Mouse (Mus musculus) stomach, embryonic 16.5 days (tissue): ENCODE data around the gene Glt8d2. TPM values are rescaled to one million over a fixed set of nuclear protein-coding genes. Genes with fewer than 3 reads are reported as not detected.

ENCODE experiments used
- ATAC-seq: fragments of 200-750 bp; cut with Nextera tagmentation; 2 replicates; pipeline ENCODE4 v1.8.0; 2017; ENCODE audit warnings: moderate number of reproducible peaks, moderate TSS enrichment; ENCODE audit not compliant: insufficient read depth, low FRiP score
- H3K27ac ChIP-seq: fragments of 300-500 bp; sonication (generic); 2 replicates; pipeline ENCODE4 v1.5.1; 2014; ENCODE audit warnings: low read length
- H3K27me3 ChIP-seq: fragments of 300-500 bp; sonication (generic); 2 replicates; pipeline ENCODE4 v1.6.1; 2014; ENCODE audit warnings: low read length, control low read depth, mixed read lengths; ENCODE audit not compliant: control insufficient read depth, insufficient read depth
- H3K36me3 ChIP-seq: fragments of 300-500 bp; sonication (generic); 2 replicates; pipeline ENCODE4 v1.6.1; 2014; ENCODE audit warnings: low read length; ENCODE audit not compliant: control insufficient read depth, insufficient read depth
- H3K4me1 ChIP-seq: fragments of 300-500 bp; sonication (generic); 2 replicates; pipeline ENCODE4 v1.6.1; 2014; ENCODE audit warnings: low read length, control low read depth, mixed read lengths; ENCODE audit not compliant: control insufficient read depth, insufficient read depth
- H3K4me2 ChIP-seq: fragments of 300-500 bp; sonication (generic); 2 replicates; pipeline ENCODE4 v1.6.1; 2014; ENCODE audit warnings: low read depth, low read length, mixed read lengths
- H3K4me3 ChIP-seq: fragments of 300-500 bp; sonication (generic); replicated peaks from 2 replicates; pipeline ENCODE4 v1.5.1; 2014; ENCODE audit warnings: mild to moderate bottlenecking, low read length
- H3K9ac ChIP-seq: fragments of 300-500 bp; sonication (generic); 2 replicates; pipeline ENCODE4 v1.6.1; 2014; ENCODE audit warnings: low read length
- H3K9me3 ChIP-seq: fragments of 300-500 bp; sonication (generic); replicated peaks from 2 replicates; pipeline ENCODE4 v1.6.1; 2016; ENCODE audit warnings: low read length, control low read depth; ENCODE audit not compliant: control insufficient read depth
- WGBS: fragments of 180-500 bp; shearing (Covaris S2); extraction: QIAGEN DNeasy Blood & Tissue Kit; methylation state at CpG from one replicate; pipeline ENCODE4 v1.1.7; 2014; 5-methylcytosine and 5-hydroxymethylcytosine counted together
- polyA plus RNA-seq: library from polyadenylated mRNA; unstranded; fragments of >200 nt; fragmentation: Nextera tagmentation; extraction: Ambion mirVana; gene quantifications from 2 replicates; pipeline ENCODE4 v1.2.1, GENCODE M21; 2015

The Glt8d2 gene
- polyA plus RNA-seq, 1 experiment from 2014 or later: 9.1 TPM

DNA sequence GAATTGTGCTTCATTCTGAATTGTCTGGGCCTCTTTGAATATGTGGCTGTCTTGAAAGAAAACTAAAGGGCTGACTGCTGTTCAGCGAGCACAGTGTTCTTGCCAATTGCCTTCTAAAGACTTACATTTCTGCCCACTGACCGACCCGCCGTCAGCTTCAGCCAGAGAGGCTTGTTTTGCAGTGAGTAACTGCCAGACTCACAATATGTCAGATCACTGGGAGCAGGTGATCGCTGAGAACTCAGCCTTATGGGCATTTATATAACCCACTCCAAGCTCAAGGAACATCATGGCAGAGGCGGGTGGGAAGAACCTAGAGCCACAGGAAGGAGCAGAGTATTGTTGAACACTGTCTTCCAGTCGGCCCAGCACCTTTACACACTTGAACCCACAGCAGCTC, 8.8 kb downstream of the Glt8d2 start:
- 84% methylated on average over 7 of the region's 7 CpGs for WGBS
- H3K4me2 ChIP-seq: no peak overlapping the region
- H3K27ac ChIP-seq: no peak overlapping the region
- no peaks in the 10 kb centered on the region for H3K36me3 ChIP-seq
- H3K4me1 ChIP-seq: no peaks in the 10 kb centered on the region
- H3K4me3 ChIP-seq: no peak overlapping the region
- no peaks in the 10 kb centered on the region for H3K9me3 ChIP-seq
- ATAC-seq: no peak
- no peak overlapping the region for H3K9ac ChIP-seq
- no peaks in the 10 kb centered on the region for H3K27me3 ChIP-seq

DNA sequence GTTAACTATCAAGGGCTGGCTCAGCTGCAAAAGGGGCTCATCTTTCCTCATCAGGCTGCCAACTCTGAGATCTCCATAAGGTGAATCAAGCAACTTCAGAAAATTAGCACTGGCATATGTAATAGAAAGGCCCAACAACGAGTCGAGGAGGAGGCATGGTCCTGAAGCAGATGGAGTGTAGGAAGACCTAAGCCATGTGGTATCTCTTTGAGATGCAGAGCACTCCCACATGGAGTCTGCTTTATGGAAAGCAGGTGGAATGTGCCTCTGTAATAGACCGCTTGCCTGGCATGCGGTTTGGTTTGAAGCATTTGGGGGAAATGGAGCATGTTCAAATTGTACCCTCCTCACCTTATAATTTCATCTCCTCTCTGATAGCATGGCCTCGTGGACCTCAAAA, 9.7 kb downstream of the Glt8d2 start:
- H3K9ac ChIP-seq: no peak overlapping the region
- WGBS: 86% methylated on average over 5 of the region's 5 CpGs
- no peaks in the 10 kb centered on the region for H3K27me3 ChIP-seq
- no peaks in the 10 kb centered on the region for H3K9me3 ChIP-seq
- H3K4me3 ChIP-seq: no peak overlapping the region
- H3K4me1 ChIP-seq: no peaks in the 10 kb centered on the region
- no peak overlapping the region for H3K27ac ChIP-seq
- H3K36me3 ChIP-seq: no peaks in the 10 kb centered on the region
- ATAC-seq: no peak
- no peak overlapping the region for H3K4me2 ChIP-seq

DNA sequence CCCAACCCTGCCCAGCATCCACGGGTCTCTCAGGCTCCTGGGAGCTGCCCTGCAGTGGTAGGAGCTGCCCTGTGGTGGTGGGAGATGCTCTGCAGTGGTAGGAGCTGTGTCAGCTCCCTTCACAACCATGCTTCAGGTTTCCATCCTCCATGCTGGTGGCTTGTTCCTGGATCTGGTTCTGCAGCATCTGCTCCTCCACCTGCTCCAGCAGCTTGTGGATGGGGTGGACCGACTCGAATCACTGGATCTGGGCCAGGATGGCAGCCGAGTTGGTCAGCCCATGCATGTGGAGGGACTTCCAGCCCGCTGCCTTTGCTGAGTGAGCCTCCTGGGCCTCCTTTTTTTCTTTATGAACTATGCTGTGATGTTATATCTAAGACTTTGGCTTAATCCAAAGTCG, 13.5 kb downstream of the Glt8d2 start:
- Histone ChIP-seq H3K27ac (no peak overlapping the region), H3K4me1 (no peaks in the 10 kb centered on the region), H3K9me3 (no peaks in the 10 kb centered on the region), H3K9ac (no peak overlapping the region), H3K36me3 (no peaks in the 10 kb centered on the region), H3K27me3 (no peaks in the 10 kb centered on the region), H3K4me3 (no peak overlapping the region), H3K4me2 (no peak overlapping the region)
- WGBS: 82% methylated on average over 6 of the region's 6 CpGs
- ATAC-seq: no peak

DNA sequence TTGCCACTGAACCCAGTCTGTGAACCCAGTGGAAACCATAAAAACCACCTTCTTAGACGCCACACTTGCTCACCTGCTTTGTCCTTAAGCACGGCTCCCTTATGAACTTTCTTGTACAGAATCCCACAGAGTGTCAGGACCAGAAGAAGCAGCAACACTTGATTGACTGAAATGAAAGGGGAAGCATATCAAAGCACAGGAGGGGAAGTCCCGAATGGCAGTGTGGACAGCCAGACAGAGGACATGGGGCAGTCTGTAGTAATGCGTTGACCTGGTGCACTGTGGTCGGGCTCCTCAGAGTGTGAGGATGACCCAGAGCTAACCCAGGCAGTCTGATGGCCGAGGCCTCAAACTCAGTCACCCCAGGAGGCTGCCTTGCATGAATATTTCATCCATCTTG, 20.2 kb downstream of the Glt8d2 start:
- Histone ChIP-seq H3K9ac (no peak overlapping the region), H3K4me1 (no peaks in the 10 kb centered on the region), H3K27ac (no peak overlapping the region), H3K9me3 (no peaks in the 10 kb centered on the region), H3K4me2 (no peak overlapping the region), H3K27me3 (no peaks in the 10 kb centered on the region), H3K4me3 (no peak overlapping the region), H3K36me3 (no peaks in the 10 kb centered on the region)
- 75% methylated on average over 6 of the region's 6 CpGs for WGBS
- ATAC-seq: no peak

DNA sequence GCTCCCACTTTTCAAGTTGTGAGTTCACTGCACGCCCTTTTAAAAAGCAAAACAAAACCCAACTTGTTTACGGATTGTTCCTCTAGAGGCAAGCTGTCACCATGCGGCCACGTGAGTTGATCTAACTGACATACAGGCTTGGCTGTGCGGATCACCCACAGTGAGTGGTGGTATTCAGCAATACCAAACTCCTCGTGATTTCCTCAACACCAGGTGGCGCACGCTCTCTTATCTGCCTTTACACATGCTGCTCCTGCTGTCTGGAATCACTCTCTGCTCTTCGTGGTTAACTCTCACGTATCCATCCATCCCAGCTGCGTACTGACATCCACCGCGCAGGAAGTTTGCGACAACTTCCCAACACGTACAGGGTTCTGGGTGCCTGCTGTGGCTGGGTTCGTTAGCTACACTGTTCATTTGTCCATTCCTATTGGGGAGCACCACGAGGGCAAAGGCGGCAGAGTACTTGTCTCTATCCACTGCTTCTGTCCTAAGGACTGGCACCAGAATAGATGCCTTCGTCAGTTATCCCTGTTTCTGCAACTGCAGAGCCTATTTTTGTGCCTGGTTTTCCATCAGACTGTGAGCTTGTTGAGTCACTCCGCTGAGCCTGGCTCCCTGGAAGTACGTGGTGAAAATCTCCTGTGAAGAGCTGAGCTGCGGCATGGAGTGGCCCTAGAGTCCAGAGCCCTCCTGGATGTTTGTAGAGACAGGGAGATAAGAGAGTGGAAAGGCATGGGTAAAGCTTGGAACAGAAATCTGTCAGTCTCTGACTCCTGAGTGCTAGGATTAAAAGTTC, 23.8 kb downstream of the Glt8d2 start:
- Histone ChIP-seq H3K4me3 (0 out of 2 replicates have a peak overlapping the region, but pooled peaks have one; percentile 12), H3K4me2 (peak overlapping the region; percentile 47), H3K27me3 (no peaks in the 10 kb centered on the region), H3K4me1 (no peaks in the 10 kb centered on the region), H3K36me3 (no peaks in the 10 kb centered on the region), H3K9ac (peak overlapping the region; percentile 49), H3K9me3 (no peaks in the 10 kb centered on the region), H3K27ac (no peak overlapping the region)
- peak; percentile 80 for ATAC-seq
- WGBS: 20% methylated on average over 22 of the region's 22 CpGs

DNA sequence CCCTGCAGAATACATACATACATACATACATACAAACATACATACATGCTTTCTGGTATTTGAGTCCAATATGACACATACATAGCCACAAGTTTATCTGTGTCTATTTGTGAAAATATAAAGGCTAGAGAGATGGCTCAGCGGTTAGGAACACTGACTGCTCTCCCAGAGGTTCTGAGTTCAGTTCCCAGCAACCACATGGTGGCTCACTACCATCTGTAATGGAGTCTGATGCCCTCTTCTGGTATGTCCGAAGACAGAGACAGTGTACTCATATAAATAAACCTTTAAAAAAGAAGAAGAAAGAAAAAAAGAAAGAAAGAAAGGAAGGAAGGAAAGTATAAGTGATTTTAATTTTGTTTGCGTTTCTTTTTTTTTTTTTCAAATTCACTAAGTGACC, 24.5 kb downstream of the Glt8d2 start:
- H3K27ac ChIP-seq: no peak overlapping the region
- H3K4me1 ChIP-seq: no peaks in the 10 kb centered on the region
- no peak for ATAC-seq
- H3K4me3 ChIP-seq: no peak overlapping the region
- H3K4me2 ChIP-seq: no peak overlapping the region
- WGBS: 61% methylated on average over 3 of the region's 3 CpGs
- H3K9ac ChIP-seq: no peak overlapping the region
- no peaks in the 10 kb centered on the region for H3K36me3 ChIP-seq
- no peaks in the 10 kb centered on the region for H3K27me3 ChIP-seq
- H3K9me3 ChIP-seq: no peaks in the 10 kb centered on the region

DNA sequence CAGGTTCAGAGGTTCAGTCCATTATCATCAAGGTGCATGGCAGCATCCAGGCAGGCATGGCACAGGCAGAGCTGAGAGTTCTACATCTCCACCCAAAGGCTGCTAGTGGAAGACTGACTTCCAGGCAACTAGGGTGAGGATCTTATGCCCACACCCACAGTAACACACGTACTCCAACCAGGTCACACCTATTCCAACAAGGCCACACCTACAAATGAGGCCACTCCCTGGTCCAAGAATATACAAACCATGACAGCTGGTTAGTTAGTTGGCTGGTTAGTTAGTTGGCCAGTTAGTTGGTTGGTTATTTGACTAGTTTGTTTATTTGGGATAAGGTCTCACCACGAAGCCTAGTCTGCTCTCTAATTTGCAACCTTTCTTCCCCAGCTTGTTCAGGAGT, 27.2 kb downstream of the Glt8d2 start:
- Histone ChIP-seq H3K4me2 (no peak overlapping the region), H3K27me3 (no peaks in the 10 kb centered on the region), H3K9ac (no peak overlapping the region), H3K9me3 (no peaks in the 10 kb centered on the region), H3K36me3 (no peaks in the 10 kb centered on the region), H3K4me1 (no peaks in the 10 kb centered on the region), H3K27ac (no peak overlapping the region), H3K4me3 (no peak overlapping the region)
- no peak for ATAC-seq
- WGBS: 78% methylated on average over 2 of the region's 2 CpGs

DNA sequence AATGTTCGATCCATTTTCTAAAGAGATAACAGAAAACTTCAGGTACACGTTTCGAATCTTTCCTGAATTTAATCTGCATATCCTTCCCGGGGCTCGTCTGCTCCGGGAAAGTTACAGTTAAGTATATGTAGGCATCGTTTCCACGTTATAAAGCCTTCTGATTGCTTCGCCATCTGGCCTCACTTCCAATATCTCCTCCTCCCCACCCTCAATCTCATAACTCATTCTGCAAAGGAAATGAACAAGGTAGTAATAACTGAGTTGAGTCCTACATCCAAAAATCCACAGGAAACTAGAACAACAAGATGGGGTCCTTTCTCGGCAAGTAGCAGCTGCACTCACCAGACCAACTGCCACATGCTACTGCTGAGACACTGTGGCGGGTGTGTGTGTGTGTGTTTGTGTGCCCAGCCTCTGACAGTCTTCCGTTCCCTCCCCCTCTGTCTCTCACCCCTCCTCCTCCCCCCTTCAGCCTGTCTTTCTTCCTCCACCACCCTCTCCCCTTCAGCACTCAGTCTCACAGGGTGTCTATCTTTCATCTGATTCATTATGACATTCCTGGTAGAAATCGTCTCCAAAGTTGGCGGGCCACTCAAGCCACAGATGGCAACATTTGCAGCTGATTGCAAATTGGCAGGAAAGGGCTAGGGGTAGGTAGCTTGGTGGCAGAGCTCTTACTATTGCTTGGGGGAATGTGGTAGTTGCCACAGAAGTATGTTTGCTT, 28.0 kb downstream of the Glt8d2 start:
- Histone ChIP-seq H3K4me3 (no peak overlapping the region), H3K27me3 (no peaks in the 10 kb centered on the region), H3K9ac (no peak overlapping the region), H3K4me2 (no peak overlapping the region), H3K4me1 (no peaks in the 10 kb centered on the region), H3K36me3 (no peaks in the 10 kb centered on the region), H3K27ac (no peak overlapping the region), H3K9me3 (no peaks in the 10 kb centered on the region)
- no peak for ATAC-seq
- 73% methylated on average over 14 of the region's 14 CpGs for WGBS

DNA sequence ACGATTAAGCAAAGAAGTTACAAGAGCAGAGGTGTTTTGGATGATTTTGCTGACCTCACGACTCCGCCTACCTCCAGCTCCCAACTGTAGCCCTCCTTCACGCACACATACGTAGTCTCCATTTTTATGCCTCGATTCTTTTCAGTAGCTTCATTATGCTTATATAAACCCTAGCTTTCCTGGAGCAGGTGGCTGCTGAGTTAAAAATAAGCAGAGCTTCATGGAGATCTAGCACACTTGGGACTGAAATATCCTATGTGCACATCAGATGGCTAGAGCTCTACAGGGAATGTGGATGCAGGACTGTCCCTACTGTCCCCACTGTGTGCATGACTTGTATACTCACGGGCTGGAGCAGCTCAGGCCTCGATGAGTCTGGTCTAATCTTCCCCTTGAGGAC, 28.6 kb downstream of the Glt8d2 start:
- 85% methylated on average over 8 of the region's 8 CpGs for WGBS
- no peak overlapping the region for H3K9ac ChIP-seq
- no peak overlapping the region for H3K27ac ChIP-seq
- no peak for ATAC-seq
- H3K4me1 ChIP-seq: no peaks in the 10 kb centered on the region
- H3K4me2 ChIP-seq: no peak overlapping the region
- H3K27me3 ChIP-seq: no peaks in the 10 kb centered on the region
- no peaks in the 10 kb centered on the region for H3K9me3 ChIP-seq
- no peaks in the 10 kb centered on the region for H3K36me3 ChIP-seq
- no peak overlapping the region for H3K4me3 ChIP-seq
